Mouse (Mus musculus) kidney, postnatal 10 days (tissue): Measurements from ENCODE around the gene Meox1.

Source experiments
- DNase-seq: peaks from one replicate; pipeline ENCODE4 v3.0.0; 2021; ENCODE audit warnings: mixed read lengths

The Meox1 gene

DNA sequence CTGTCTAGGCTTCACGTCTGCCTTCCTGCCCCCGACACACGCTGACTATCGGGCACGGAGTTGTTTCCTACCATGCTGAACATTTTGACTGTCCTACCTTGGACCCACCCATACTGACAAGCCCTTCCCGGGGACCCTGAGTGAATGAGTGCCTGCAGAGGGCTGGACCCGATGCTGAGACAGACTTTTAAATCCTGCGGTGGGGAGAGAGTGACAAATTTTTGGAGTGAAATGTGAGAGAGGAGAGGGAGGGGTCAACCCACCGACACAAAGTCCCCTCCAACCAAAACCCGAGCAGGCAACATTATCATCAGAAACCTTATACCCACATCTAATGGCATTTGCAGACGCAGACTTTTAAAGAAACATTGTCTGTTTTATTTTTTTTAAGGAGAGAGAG is at the start of gene Meox1:
Gene Meox1, minus strand, starts transcription at position 171 of the 400 bp plus-strand sequence.
- no peak for DNase-seq

DNA sequence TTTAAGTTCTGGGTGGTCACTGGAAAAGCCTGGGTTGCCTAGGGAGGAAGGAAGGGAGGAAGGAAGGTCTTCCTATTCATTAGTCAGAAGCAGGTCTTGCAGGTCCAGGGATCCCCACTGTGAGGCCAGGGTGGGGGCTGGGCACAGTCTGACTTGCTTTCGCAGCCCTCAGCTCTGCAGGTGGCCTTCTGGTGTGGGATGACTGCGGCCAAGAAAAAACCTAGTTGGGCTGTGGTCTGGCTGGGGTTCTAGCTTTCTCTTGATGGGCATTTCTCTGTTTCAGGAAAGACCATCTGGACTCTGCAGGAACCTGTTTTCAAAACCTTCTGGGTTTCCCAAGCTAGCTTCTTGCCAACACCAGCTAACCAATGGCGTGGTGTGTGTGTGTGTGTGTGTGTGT is 48.9 kb upstream of the Meox1 start:
- peak; percentile 31 for DNase-seq

DNA sequence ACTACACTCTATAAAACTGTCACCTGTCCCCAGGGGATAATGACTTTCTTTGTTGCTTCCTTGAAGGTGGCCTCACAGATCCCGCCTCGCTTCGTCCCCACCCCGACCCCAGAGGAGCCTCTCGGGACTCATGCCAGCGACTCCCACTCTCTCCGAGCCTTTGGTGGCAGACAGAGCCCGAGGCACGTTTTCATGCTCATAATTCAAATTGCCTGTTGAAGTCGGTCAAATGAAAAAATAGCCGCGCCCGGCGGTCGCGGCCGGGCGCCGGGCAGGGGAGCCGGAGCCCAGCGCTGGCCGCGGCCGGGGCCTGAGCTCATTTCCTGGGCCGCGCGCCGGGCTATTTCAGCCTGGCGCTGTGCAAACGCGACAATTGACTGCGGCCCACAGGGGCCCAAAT is 42.9 kb upstream of the Meox1 start:
- DNase-seq: peak; percentile 55

DNA sequence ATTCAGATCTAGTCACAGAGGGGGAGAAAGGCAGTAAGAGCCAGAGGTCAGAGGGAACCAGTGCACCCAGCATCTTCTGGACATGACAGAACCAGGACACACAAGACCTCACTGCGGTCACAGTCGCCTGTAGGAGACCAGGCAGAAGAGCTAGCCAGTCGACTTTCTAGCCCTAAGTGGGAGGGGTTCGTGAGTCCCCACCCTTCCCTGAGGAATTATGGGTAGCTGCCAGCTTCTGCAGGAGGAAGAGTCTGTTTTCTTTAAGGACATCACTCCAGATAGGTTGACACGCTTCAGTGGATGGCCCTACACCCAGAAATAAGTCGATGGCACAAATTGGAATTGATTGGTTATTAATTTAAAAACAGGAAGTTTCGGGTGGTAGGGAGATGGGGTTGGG is 42.2 kb upstream of the Meox1 start:
- no peak for DNase-seq

DNA sequence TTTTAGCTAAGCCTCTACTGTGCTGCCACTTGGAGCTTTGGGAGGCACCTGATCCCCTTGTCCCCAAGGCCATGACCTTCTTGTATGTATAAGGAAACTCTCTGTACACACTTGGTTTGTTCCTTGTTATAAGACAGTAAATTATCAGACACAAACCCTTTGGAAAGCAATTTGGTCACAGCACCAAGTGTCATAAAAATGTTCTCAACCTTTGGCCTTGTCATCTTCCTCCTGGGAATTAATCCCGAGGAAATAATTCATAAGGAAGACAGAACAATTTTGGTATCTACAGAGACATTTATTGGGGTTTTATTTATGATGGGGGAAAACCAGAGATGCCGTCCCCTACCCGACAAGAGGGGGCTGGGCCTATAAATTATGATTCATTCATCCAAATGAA is 41.6 kb upstream of the Meox1 start:
- DNase-seq: no peak

DNA sequence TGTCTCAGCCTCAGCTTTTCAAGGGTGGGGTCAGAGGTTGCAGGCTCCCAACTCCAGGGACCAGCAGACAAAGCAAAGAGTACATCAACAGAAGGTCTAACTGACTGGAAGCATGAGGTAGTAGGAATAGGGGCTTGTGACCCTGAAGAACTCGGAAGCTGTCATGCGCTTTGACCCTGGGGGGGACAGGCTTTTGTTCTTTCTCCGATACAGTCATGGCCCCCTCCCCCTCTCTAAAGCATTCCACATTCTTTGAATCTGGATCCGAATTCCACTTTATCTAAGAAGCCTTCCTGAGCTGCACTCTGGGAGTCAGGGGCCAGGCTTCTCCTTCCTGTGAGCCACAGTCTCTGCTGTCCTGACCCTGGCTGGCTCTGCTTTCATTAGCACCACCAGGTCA is 37.8 kb upstream of the Meox1 start:
- no peak for DNase-seq

DNA sequence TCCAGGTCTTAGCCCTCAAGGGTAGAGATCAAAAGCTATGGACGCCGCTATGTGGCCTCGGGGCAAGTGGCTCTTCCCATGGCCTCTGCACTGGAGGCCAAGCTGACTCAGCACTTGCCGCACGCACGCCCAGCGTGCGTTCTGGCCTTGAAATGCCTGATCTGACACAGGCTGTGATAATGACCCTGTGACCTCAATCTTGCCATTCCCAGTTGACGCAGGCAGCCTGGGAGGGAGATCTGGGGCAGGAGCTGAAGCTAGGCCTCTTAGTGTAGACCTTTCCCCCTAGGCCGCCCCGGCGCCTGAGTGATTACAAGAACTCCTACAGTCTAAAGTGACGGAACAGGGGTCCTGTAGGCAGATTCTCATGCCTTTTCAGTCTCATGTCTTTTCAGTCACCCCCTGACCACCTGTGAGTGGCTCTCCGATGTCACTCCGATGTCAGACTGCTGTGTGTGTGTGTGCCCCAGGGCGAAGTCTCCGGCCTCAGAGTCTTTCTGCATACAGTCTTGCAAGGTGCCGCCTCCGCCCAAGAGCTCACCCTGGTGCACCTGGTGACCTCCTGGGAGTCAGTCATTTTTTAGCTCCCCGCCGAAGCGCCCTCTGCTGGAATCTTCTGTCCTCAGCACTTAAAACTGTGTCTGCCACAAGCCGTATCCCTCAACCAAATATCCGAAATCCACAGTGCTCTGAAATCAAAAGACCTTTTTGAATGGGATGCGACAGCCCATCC is 34.0 kb upstream of the Meox1 start:
- DNase-seq: peak; percentile 54

- DNase-seq: peak; percentile 40
Measured at GRCm38 (mm10) chr11:101926951-101927589, 32.9 kb upstream of the Meox1 start.

DNA sequence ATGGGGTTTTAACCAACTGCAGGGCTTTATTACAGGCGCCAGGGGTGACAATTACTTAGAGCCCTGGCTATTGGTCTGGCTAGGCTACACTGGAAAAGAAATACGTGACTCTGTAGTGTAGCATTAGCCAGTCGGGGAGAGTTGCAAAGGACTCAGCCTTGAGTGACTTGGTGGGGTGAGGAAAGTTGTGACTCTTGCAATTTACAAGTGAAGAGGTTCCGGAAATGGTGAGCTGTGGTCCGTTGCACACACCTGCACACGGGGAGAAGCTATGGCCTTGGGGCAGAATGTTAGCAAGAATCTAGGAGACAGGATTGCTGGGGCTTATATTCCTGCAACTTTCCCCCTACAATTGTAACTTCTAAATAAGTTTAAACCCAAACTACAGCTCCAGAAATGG is 31.5 kb upstream of the Meox1 start:
- no peak for DNase-seq

- no peak for DNase-seq
Measured at GRCm38 (mm10) chr11:101924441-101924976, 30.3 kb upstream of the Meox1 start.

DNA sequence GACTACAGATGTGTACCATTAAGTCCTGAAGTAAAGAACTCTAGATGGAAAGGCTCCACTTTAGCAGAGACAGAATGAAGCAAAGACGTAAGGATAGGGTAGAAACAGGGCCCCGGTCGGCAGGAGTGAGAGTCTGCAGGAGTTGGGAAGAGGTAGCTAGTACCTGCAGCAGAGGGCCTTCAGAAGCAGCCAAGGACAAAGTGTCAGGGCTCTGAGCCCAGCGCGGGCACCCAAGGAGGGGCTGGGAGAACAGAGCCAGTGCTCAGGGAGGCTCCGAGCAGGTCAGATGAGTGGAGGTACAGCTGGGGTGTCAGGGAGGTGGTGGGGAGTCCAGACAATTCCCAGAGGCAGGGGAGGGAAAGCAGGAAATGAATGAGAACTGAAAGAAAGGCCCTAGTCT is 29.8 kb upstream of the Meox1 start:
- DNase-seq: no peak

GRCm38 (mm10) chr11:101921361-101921952 is 27.3 kb upstream of the Meox1 start:
- DNase-seq: no peak

- DNase-seq: peak; percentile 90
Measured at GRCm38 (mm10) chr11:101919660-101920059, 25.5 kb upstream of the Meox1 start.

GRCm38 (mm10) chr11:101918609-101919008 is 24.4 kb upstream of the Meox1 start:
- DNase-seq: no peak

- DNase-seq: no peak
Measured at GRCm38 (mm10) chr11:101916772-101917171, 22.6 kb upstream of the Meox1 start.

DNA sequence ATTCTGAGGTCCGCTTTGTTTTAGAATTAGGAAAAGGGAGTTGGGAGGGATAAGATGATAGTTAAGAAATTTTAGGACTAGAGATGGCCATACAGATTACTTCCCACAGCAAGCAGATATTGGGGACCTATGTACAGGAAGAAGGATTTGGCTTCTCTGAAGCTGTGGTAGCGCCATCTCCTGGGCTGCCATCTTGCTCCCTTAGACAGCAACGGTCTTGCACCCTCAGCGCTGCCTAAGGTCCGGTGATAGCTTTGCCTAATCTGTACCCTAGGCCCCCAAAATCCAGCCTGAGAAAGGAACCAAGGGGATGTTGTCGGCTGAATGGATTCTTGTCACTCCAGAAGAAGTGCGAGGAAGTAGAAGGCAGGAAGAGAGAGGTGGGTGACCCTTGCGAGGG is 19.4 kb upstream of the Meox1 start:
- DNase-seq: no peak

GRCm38 (mm10) chr11:101911855-101912579 is 17.8 kb upstream of the Meox1 start:
- DNase-seq: peak; percentile 53

DNA sequence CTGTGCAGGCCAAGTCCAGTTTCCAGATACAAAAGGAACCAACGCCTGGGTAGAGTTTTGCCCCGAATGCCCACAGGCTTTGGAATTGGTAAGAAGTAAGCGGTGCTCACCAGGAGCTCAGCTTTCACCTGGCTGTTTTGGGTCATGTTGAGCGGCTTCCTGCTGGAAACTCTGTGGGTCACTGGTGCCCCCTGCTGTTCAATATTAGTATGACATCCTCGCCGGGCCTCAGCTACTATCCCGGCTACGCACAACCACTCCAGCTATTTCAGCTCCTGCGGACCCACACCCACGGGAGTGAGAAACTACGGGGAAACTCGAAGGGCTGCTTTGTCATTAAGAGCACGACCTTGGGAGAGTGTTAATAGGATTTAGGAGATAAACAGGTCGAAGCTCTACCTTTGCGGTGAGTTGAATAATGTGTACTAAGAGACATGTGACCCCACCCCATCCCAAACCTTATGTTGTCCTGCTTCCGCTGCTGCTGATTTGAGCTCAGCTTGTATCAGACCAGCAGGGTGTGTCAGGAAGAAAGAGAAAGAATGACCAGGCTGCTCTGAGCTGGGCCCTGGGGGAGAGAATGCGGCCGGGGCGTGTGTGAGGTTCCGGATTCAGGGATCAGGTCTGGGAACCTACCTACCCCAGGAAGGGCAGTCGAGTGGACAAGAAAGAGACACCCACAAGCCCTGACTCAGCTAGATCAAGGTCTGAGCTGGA is 16.2 kb upstream of the Meox1 start:
- peak; percentile 90 for DNase-seq

- no peak for DNase-seq
Measured at GRCm38 (mm10) chr11:101908777-101909176, 14.6 kb upstream of the Meox1 start.

DNA sequence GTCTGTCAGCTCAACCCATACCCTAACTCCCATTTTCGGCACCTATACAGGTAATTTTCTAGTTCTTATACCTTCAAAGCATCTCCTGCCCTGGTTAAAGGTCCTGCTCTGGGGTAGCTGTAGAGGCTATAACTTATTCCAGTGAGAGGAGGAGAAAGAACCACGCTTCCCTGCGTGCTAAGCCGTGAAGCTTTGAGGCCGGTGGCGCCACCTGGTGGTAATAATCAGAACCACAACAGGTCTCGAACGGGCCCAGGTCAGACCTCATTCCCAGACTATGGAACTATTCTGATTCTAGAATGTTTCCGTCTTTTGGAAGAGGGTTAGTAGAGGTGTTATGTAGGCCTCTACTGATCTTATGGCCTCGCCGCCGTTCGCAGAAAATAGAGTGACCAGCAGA is 10.9 kb upstream of the Meox1 start:
- peak; percentile 90 for DNase-seq

DNA sequence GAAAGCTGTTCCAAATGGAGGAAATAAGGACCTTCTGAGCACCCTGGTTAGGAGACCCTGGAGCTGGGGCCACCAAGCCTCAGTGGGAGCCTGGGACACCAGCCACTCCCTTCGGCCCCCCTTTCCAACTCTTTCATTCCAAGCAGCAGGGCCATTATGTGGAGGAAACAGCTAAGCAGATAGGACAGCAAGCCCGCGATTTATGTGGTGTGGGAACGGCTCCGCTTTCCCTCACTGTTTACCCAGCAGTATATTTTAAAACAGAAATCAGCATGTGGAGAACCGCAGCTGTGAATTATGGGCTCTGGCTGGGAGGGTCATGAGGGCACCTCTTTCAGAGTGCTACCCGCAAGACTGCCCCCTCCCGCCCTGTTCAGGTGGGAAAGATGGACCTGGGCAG is 7.1 kb upstream of the Meox1 start:
- DNase-seq: peak; percentile 54

- DNase-seq: no peak
Measured at GRCm38 (mm10) chr11:101898328-101898727, 4.2 kb upstream of the Meox1 start.
